Mouse (Mus musculus) adrenal gland, adult 18-20 months (tissue): ENCODE measurements around the gene Map4k4. TPM values are rescaled to one million over a fixed set of nuclear protein-coding genes. Genes with fewer than 3 reads are reported as not detected.

Source experiments
- DNase-seq, 2 experiments: peaks; one replicate each; pipeline ENCODE4 v3.0.0; 2021 to 2022; ENCODE audit warnings: low spot score in 2 of 2
- total RNA-seq, 2 experiments: library from RNA; stranded (reverse); gene quantifications; 1 replicate in 1 of 2; 2 replicates in 1 of 2; pipeline ENCODE4 v1.2.3; 2021

Map4k4 gene
- total RNA-seq, 2 experiments from 2014 or later, result 90.2 to 98.0 TPM

- no peak for DNase-seq
Measured at GRCm38 (mm10) chr1:39934954-39935353, 34.2 kb downstream of the Map4k4 start.

GRCm38 (mm10) chr1:39935616-39936015 lies 34.9 kb downstream of the Map4k4 start:
- DNase-seq, result no peak

- DNase-seq, result peak; percentile 87 to 90
Measured at GRCm38 (mm10) chr1:39936332-39936802, 35.7 kb downstream of the Map4k4 start.

- DNase-seq, result no peak
Measured at GRCm38 (mm10) chr1:39936934-39937333, 36.2 kb downstream of the Map4k4 start.

- DNase-seq, result no peak
Measured at GRCm38 (mm10) chr1:39937609-39938008, 36.9 kb downstream of the Map4k4 start.

GRCm38 (mm10) chr1:39939401-39939800 lies 38.7 kb downstream of the Map4k4 start:
- no peak for DNase-seq

- DNase-seq, result no peak
Measured at GRCm38 (mm10) chr1:39940342-39940741, 39.6 kb downstream of the Map4k4 start.

- no peak for DNase-seq
Measured at GRCm38 (mm10) chr1:39941237-39942179, 40.8 kb downstream of the Map4k4 start.

GRCm38 (mm10) chr1:39942935-39943334 lies 42.2 kb downstream of the Map4k4 start:
- DNase-seq, result no peak

- DNase-seq, result no peak
Measured at GRCm38 (mm10) chr1:39944306-39944971, 43.7 kb downstream of the Map4k4 start.

GRCm38 (mm10) chr1:39944972-39945323 lies 44.2 kb downstream of the Map4k4 start:
- no peak for DNase-seq

GRCm38 (mm10) chr1:39946391-39946790 lies 45.7 kb downstream of the Map4k4 start:
- no peak for DNase-seq

- no peak for DNase-seq
Measured at GRCm38 (mm10) chr1:39947179-39947578, 46.5 kb downstream of the Map4k4 start.

- DNase-seq, result no peak
Measured at GRCm38 (mm10) chr1:39947701-39948359, 47.1 kb downstream of the Map4k4 start.

GRCm38 (mm10) chr1:39949205-39949604 lies 48.5 kb downstream of the Map4k4 start:
- DNase-seq, result no peak

GRCm38 (mm10) chr1:39949790-39950462 lies 49.2 kb downstream of the Map4k4 start:
- no peak for DNase-seq

- DNase-seq, result no peak
Measured at GRCm38 (mm10) chr1:39950590-39950989, 49.9 kb downstream of the Map4k4 start.

GRCm38 (mm10) chr1:39954652-39955051 lies 53.9 kb downstream of the Map4k4 start:
- DNase-seq, result no peak

GRCm38 (mm10) chr1:39956712-39957111 lies 56.0 kb downstream of the Map4k4 start:
- no peak for DNase-seq

GRCm38 (mm10) chr1:39957981-39958380 lies 57.3 kb downstream of the Map4k4 start:
- no peak for DNase-seq

GRCm38 (mm10) chr1:39960623-39961022 lies 59.9 kb downstream of the Map4k4 start:
- DNase-seq, result no peak
